Mouse (Mus musculus): ENCODE data around the gene Bcl6.

- no peak for TF ChIP-seq CTCF (IDR thresholded peaks at IDR 0.05; ENCODE audit: low read depth)
- TF ChIP-seq EP300 (optimal IDR thresholded peaks at IDR 0.05), result no peak
These were observed 2.5 kb downstream of the Bcl6 start for GRCm38 (mm10) chr16:23986176-23986575.
